Mouse (Mus musculus): ENCODE results near the gene Klhl23.

DNA sequence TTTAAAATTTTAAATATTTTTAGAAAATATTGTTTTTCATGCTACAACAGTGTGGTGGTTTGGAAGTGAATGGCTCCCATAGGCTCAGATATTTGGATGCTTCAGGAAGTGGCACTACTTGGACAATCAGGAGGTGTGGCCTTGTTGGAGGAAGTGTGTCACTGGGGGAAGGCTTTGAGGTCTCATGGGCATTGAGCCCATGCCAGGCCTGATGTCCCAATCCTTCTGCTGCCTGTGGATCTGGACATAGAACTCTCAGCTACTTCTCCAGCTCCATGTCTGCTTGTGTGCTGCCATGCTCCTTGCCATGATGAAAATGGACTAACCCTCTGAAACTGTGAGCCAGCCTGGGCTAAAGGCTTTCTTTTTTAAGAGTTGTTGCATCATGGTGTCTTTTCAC is 17.0 kb downstream of the Klhl23 start:
- TF ChIP-seq CTCF (IDR thresholded peaks at IDR 0.05; ENCODE audit: extremely low read depth, insufficient read depth, low read length) (no peak), POLR2A (IDR thresholded peaks at IDR 0.05; ENCODE audit: extremely low read depth, insufficient read depth, low read length) (no peak)
